Comparison of ENCODE assay signal across 8 mouse cellular contexts in the genomic region with DNA sequence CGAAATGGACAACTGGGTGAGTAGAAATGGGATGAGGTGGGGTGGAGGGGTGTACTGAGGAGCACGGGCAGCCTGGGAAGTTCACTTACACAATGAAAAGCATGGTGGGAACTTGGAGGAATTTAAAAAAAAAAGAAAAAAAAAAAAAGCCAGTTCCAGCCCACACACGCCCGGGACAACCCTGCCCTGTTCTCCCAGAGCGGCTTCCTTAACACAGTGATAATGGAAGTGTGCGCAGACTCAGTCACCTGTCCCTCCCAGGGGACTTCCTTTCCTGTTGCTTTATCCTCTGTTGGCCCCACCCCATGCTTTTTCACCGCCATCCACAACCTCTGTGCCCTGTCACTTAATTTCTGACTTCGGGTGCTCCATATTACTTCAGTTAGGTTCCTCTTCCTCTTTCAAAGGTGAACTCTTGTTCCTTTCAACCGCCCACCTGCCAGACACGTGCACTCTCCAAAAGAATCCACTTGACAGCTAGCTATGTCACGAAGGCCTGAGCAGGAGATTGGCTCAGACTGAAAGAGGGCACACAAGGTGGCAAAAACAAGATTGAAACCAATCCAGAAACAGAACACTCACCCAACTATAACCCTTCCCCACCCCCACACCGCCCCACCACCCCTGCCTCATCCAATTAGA. TPM values are rescaled to one million over a fixed set of nuclear protein-coding genes. Genes with fewer than 3 reads are reported as not detected.
A peak's percentile ranks its signal among the peaks of the same experiment; 100 is the strongest.
DNase-seq lines count a peak whose midpoint lies in the region; ATAC-seq and TF ChIP-seq lines count a peak whose summit lies in the region.
"Had no signal": no experiment of that assay in that cellular context is flagged by ENCODE, and none has a peak within 500 bp of the region (broad histone marks: within the 10 kb centered on the region; RNA-seq: fewer than 3 reads in every experiment).

No protein-coding gene starts in this region.

- ATAC-seq in lung, embryonic 14.5 days (ENCODE audit: insufficient read depth), result no peak
- ATAC-seq in forebrain, embryonic 12.5 days (ENCODE audit: low FRiP score), result no peak
- ATAC-seq in limb, embryonic 15.5 days (ENCODE audit: insufficient number of reproducible peaks, low FRiP score, low TSS enrichment, low read depth), result no peak

- H3K4me1 ChIP-seq in lung, embryonic 14.5 days (ENCODE audit: insufficient read depth), result peaks cover 20% of the 10 kb centered on the region
- peaks cover 57% of the 10 kb centered on the region for H3K4me1 ChIP-seq in forebrain, embryonic 12.5 days
- peaks cover 27% of the 10 kb centered on the region for H3K4me1 ChIP-seq in limb, embryonic 15.5 days

- H3K9me3 ChIP-seq in lung, embryonic 14.5 days (ENCODE audit: low read depth, low read length), result no peaks in the 10 kb centered on the region
- H3K9me3 ChIP-seq in forebrain, embryonic 12.5 days, result no peaks in the 10 kb centered on the region
- H3K9me3 ChIP-seq in limb, embryonic 15.5 days, result no peaks in the 10 kb centered on the region

- no peak for DNase-seq in lung, embryonic 14.5 days
- DNase-seq in lung, postnatal 10 days, result no peak
- DNase-seq in thymus, postnatal 14 days, result peak; percentile 57
- DNase-seq in left cerebral cortex, postnatal 14 days (ENCODE audit: low spot score in 2 of 2), result no peak
- no peak for DNase-seq in layer of hippocampus, adult 8-10 months (ENCODE audit: low spot score in 2 of 2)

- no peak overlapping the region for H3K27ac ChIP-seq in lung, embryonic 14.5 days (ENCODE audit: low read depth)
- peak overlapping the region; percentile 75; the same call in 1 of the 2 replicates for H3K27ac ChIP-seq in forebrain, embryonic 12.5 days
- H3K27ac ChIP-seq in limb, embryonic 15.5 days, result no peak overlapping the region

- H3K4me2 ChIP-seq in lung, embryonic 14.5 days, result no peak overlapping the region; the same call in 1 of the 2 replicates
- H3K4me2 ChIP-seq in forebrain, embryonic 12.5 days, result peak overlapping the region; percentile 75
- peak overlapping the region; percentile 89; the same call in 1 of the 2 replicates for H3K4me2 ChIP-seq in limb, embryonic 15.5 days

- intact Hi-C loops in left cerebral cortex, postnatal 14 days (cut with DNase I), result no loop called here

- 4% methylated on average over 12 of the region's 12 CpGs for WGBS in lung, embryonic 14.5 days
- WGBS in forebrain, embryonic 12.5 days, result 7% methylated on average over 12 of the region's 12 CpGs
- 4% methylated on average over 12 of the region's 12 CpGs for WGBS in limb, embryonic 15.5 days

- no peak for TF ChIP-seq CTCF in lung, embryonic 14.5 days (IDR thresholded peaks at IDR 0.05; ENCODE audit: low read depth)

- no peak overlapping the region for H3K9ac ChIP-seq in lung, embryonic 14.5 days
- peak overlapping the region; percentile 60 for H3K9ac ChIP-seq in forebrain, embryonic 12.5 days
- no peak overlapping the region for H3K9ac ChIP-seq in limb, embryonic 15.5 days

- peaks cover 62% of the 10 kb centered on the region for H3K27me3 ChIP-seq in lung, embryonic 14.5 days (ENCODE audit: insufficient read depth, low read length)
- H3K27me3 ChIP-seq in forebrain, embryonic 12.5 days, result peaks cover 96% of the 10 kb centered on the region
- peaks cover 81% of the 10 kb centered on the region for H3K27me3 ChIP-seq in limb, embryonic 15.5 days

- 0 out of 2 replicates have a peak overlapping the region, but pooled peaks have one; percentile 46 for H3K4me3 ChIP-seq in lung, embryonic 14.5 days (ENCODE audit: low read depth, low read length)
- peak overlapping the region; percentile 45 for H3K4me3 ChIP-seq in forebrain, embryonic 12.5 days (replicated peaks)
- H3K4me3 ChIP-seq in limb, embryonic 15.5 days, result peak overlapping the region; percentile 5; the same call in 1 of the 2 replicates

- H3K36me3 ChIP-seq in lung, embryonic 14.5 days (ENCODE audit: insufficient read depth), result no peaks in the 10 kb centered on the region
- H3K36me3 ChIP-seq in forebrain, embryonic 12.5 days (replicated peaks), result no peaks in the 10 kb centered on the region
- H3K36me3 ChIP-seq in limb, embryonic 15.5 days, result no peaks in the 10 kb centered on the region

RNA-seq across cellular contexts. Expression of gene Wnt8b, which starts 17.4 kb away (rescaled TPM):
- polyA plus RNA-seq in lung, embryonic 14.5 days (2014; fragmentation: Nextera tagmentation; extraction: Ambion mirVana), result not detected in 2 replicates
- 24.4 and 36.8 TPM in 2 replicates for polyA plus RNA-seq in forebrain, embryonic 12.5 days (2016; fragmentation: Nextera tagmentation; extraction: Ambion mirVana)
- polyA plus RNA-seq in limb, embryonic 15.5 days (2015; fragmentation: Nextera tagmentation; extraction: Ambion mirVana), result not detected in 2 replicates
- total RNA-seq in left cerebral cortex, postnatal 14 days (2021), result not detected
- not detected for total RNA-seq in layer of hippocampus, adult 8-10 months (2022)
- total RNA-seq: liver, adult 2 months had no signal
- polyA plus RNA-seq: liver, adult 2 months had no signal

RNA-seq across cellular contexts. Expression of gene Sec31b, which starts 35.0 kb away (rescaled TPM):
- 0.30 and 0.45 TPM in 2 replicates for polyA plus RNA-seq in lung, embryonic 14.5 days (2014; fragmentation: Nextera tagmentation; extraction: Ambion mirVana)
- 0.36 and 0.42 TPM in 2 replicates for polyA plus RNA-seq in forebrain, embryonic 12.5 days (2016; fragmentation: Nextera tagmentation; extraction: Ambion mirVana)
- polyA plus RNA-seq in limb, embryonic 15.5 days (2015; fragmentation: Nextera tagmentation; extraction: Ambion mirVana), result 0.35 and 0.42 TPM in 2 replicates
- under 1 TPM; 0.30 to 0.33 TPM for total RNA-seq in left cerebral cortex, postnatal 14 days (2021)
- under 1 TPM; 0.23 to 0.63 (median 0.33) TPM for total RNA-seq in layer of hippocampus, adult 8-10 months (2022)

RNA-seq across cellular contexts. Expression of gene Gm20538, which starts 42.0 kb away (rescaled TPM):
- not detected in 2 replicates for polyA plus RNA-seq in lung, embryonic 14.5 days (2014; fragmentation: Nextera tagmentation; extraction: Ambion mirVana)
- polyA plus RNA-seq in forebrain, embryonic 12.5 days (2016; fragmentation: Nextera tagmentation; extraction: Ambion mirVana), result not detected in 2 replicates
- not detected in 2 replicates for polyA plus RNA-seq in limb, embryonic 15.5 days (2015; fragmentation: Nextera tagmentation; extraction: Ambion mirVana)
- not detected for total RNA-seq in left cerebral cortex, postnatal 14 days (2021)
- not detected for total RNA-seq in layer of hippocampus, adult 8-10 months (2022)
- total RNA-seq: liver, adult 2 months had no signal
- polyA plus RNA-seq: liver, adult 2 months had no signal

RNA-seq across cellular contexts. Expression of gene Ndufb8, which starts 44.6 kb away (rescaled TPM):
- 544 and 562 TPM in 2 replicates for polyA plus RNA-seq in lung, embryonic 14.5 days (2014; fragmentation: Nextera tagmentation; extraction: Ambion mirVana)
- 378 and 384 TPM in 2 replicates for polyA plus RNA-seq in forebrain, embryonic 12.5 days (2016; fragmentation: Nextera tagmentation; extraction: Ambion mirVana)
- 426 and 467 TPM in 2 replicates for polyA plus RNA-seq in limb, embryonic 15.5 days (2015; fragmentation: Nextera tagmentation; extraction: Ambion mirVana)
- 100 to 1,000 TPM; 408 to 415 TPM for total RNA-seq in left cerebral cortex, postnatal 14 days (2021)
- 100 to 1,000 TPM; 368 to 426 (median 402) TPM for total RNA-seq in layer of hippocampus, adult 8-10 months (2022)

RNA-seq across cellular contexts. Expression of gene Hif1an, which starts 52.0 kb away (rescaled TPM):
- 23.9 and 24.4 TPM in 2 replicates for polyA plus RNA-seq in lung, embryonic 14.5 days (2014; fragmentation: Nextera tagmentation; extraction: Ambion mirVana)
- polyA plus RNA-seq in forebrain, embryonic 12.5 days (2016; fragmentation: Nextera tagmentation; extraction: Ambion mirVana), result 46.5 and 48.9 TPM in 2 replicates
- polyA plus RNA-seq in limb, embryonic 15.5 days (2015; fragmentation: Nextera tagmentation; extraction: Ambion mirVana), result 31.2 and 34.5 TPM in 2 replicates
- 10 to 100 TPM; 31.7 to 34.6 TPM for total RNA-seq in left cerebral cortex, postnatal 14 days (2021)
- 10 to 100 TPM; 30.8 to 37.2 (median 33.1) TPM for total RNA-seq in layer of hippocampus, adult 8-10 months (2022)

Comparison
In these comparisons a context has a peak if more than half of its experiments do, and no peak if none do; other contexts are left out.
1. RNA of gene Wnt8b, which starts 17.4 kb away (polyA plus RNA-seq): 24.4 to 36.8 TPM in forebrain, embryonic 12.5 days; not detected in limb, embryonic 15.5 days and not detected in lung, embryonic 14.5 days; every median in the first group is over 10 times any median in the second.
2. Peak in every context shown above with its lines, with median percentiles within 50 percentile points of each other: H3K4me3 ChIP-seq.